Mouse (Mus musculus): ENCODE results near the gene Myo1a.

The Myo1a gene

GRCm38 (mm10) chr10:127675859-127676398 lies 29.0 kb upstream of the Myo1a start:
- no peak for DNase-seq

- peak; percentile 94 for DNase-seq
Measured at GRCm38 (mm10) chr10:127676691-127677548, 28.1 kb upstream of the Myo1a start.

GRCm38 (mm10) chr10:127677591-127678336 lies 27.2 kb upstream of the Myo1a start:
- DNase-seq, result peak; percentile 86

- no peak for DNase-seq
Measured at GRCm38 (mm10) chr10:127679208-127679607, 25.8 kb upstream of the Myo1a start.

- no peak for DNase-seq
Measured at GRCm38 (mm10) chr10:127679881-127680280, 25.1 kb upstream of the Myo1a start.

GRCm38 (mm10) chr10:127682886-127683285 lies 22.1 kb upstream of the Myo1a start:
- DNase-seq, result no peak

GRCm38 (mm10) chr10:127691053-127691452 lies 13.9 kb upstream of the Myo1a start:
- no peak for DNase-seq

- peak; percentile 6 for DNase-seq
Measured at GRCm38 (mm10) chr10:127694636-127695035, 10.3 kb upstream of the Myo1a start.

- no peak for DNase-seq
Measured at GRCm38 (mm10) chr10:127695775-127696174, 9.2 kb upstream of the Myo1a start.

- no peak for DNase-seq
Measured at GRCm38 (mm10) chr10:127698966-127699365, 6.0 kb upstream of the Myo1a start.

- DNase-seq, result no peak
Measured at GRCm38 (mm10) chr10:127703299-127703698, 1.7 kb upstream of the Myo1a start.

GRCm38 (mm10) chr10:127704293-127704692 lies 677 bp upstream of the Myo1a start:
- no peak for DNase-seq

GRCm38 (mm10) chr10:127705783-127706182 lies 813 bp downstream of the Myo1a start:
- DNase-seq, result no peak

GRCm38 (mm10) chr10:127707721-127708120 lies 2.8 kb downstream of the Myo1a start:
- DNase-seq, result no peak

- DNase-seq, result no peak
Measured at GRCm38 (mm10) chr10:127708850-127709370, 3.9 kb downstream of the Myo1a start.

- DNase-seq, result no peak
Measured at GRCm38 (mm10) chr10:127710331-127710730, 5.4 kb downstream of the Myo1a start.

GRCm38 (mm10) chr10:127712736-127713135 lies 7.8 kb downstream of the Myo1a start:
- DNase-seq, result no peak

- DNase-seq, result no peak
Measured at GRCm38 (mm10) chr10:127721671-127722418, 16.9 kb downstream of the Myo1a start.

- DNase-seq, result no peak
Measured at GRCm38 (mm10) chr10:127724178-127724577, 19.2 kb downstream of the Myo1a start, which contains the start of gene Tac2. Gene Tac2 (plus strand): TSS chr10:127724478.

- DNase-seq, result no peak
Measured at GRCm38 (mm10) chr10:127725136-127725535, 20.2 kb downstream of the Myo1a start.

- DNase-seq, result no peak
Measured at GRCm38 (mm10) chr10:127728437-127728836, 23.5 kb downstream of the Myo1a start.

- no peak for DNase-seq
Measured at GRCm38 (mm10) chr10:127730285-127730932, 25.4 kb downstream of the Myo1a start.
